Mouse (Mus musculus) A20 (cell line): ENCODE results near the gene Nim1k.
A peak's percentile ranks its signal among the peaks of the same experiment; 100 is the strongest.

Experiments used
- DNase-seq: peaks from one replicate; pipeline ENCODE4 v3.0.0-alpha.2; 2011; ENCODE audit warnings: low read depth, low spot score

Nim1k gene

GRCm38 (mm10) chr13:119755681-119756471 is at the start of gene Nim1k:
Gene Nim1k (minus strand): TSS chr13:119755882.
- DNase-seq = no peak

- no peak for DNase-seq
Observed at GRCm38 (mm10) chr13:119797656-119798055, 42.0 kb upstream of the Nim1k start.

- DNase-seq = no peak
Observed at GRCm38 (mm10) chr13:119792791-119793404, 37.2 kb upstream of the Nim1k start.

GRCm38 (mm10) chr13:119791580-119792135 is 36.0 kb upstream of the Nim1k start:
- DNase-seq = no peak

- peak; percentile 97 for DNase-seq
Observed at GRCm38 (mm10) chr13:119790761-119791579, 35.3 kb upstream of the Nim1k start, which contains the start of gene Zfp131. Gene Zfp131 (minus strand): TSS chr13:119790889.

GRCm38 (mm10) chr13:119789851-119790717 is 34.4 kb upstream of the Nim1k start:
- DNase-seq = peak; percentile 76

GRCm38 (mm10) chr13:119783581-119783980 is 27.9 kb upstream of the Nim1k start:
- DNase-seq = peak; percentile 29

GRCm38 (mm10) chr13:119768541-119768940 is 12.9 kb upstream of the Nim1k start:
- no peak for DNase-seq

- DNase-seq = no peak
Observed at GRCm38 (mm10) chr13:119766480-119766879, 10.8 kb upstream of the Nim1k start.

GRCm38 (mm10) chr13:119756831-119757230 is 1.1 kb upstream of the Nim1k start:
- no peak for DNase-seq

GRCm38 (mm10) chr13:119755141-119755547 is 538 bp downstream of the Nim1k start:
- DNase-seq = no peak

- no peak for DNase-seq
Observed at GRCm38 (mm10) chr13:119754635-119755020, 1.1 kb downstream of the Nim1k start.

- DNase-seq = no peak
Observed at GRCm38 (mm10) chr13:119753859-119754634, 1.6 kb downstream of the Nim1k start.

GRCm38 (mm10) chr13:119746930-119747329 is 8.8 kb downstream of the Nim1k start:
- DNase-seq = no peak

- DNase-seq = peak; percentile 42
Observed at GRCm38 (mm10) chr13:119743470-119743869, 12.2 kb downstream of the Nim1k start.

- no peak for DNase-seq
Observed at GRCm38 (mm10) chr13:119742711-119743415, 12.8 kb downstream of the Nim1k start.

GRCm38 (mm10) chr13:119741390-119742237 is 14.1 kb downstream of the Nim1k start:
- DNase-seq = no peak

- no peak for DNase-seq
Observed at GRCm38 (mm10) chr13:119731448-119731847, 24.2 kb downstream of the Nim1k start.
